Mouse (Mus musculus) cerebellum, adult 2 months (tissue): ENCODE results near the gene Mbnl3. TPM values are rescaled to one million over a fixed set of nuclear protein-coding genes. Genes with fewer than 3 reads are reported as not detected.

ENCODE experiments used
- DNase-seq, 2 experiments: peaks; one replicate each; pipeline ENCODE4 v3.0.0; 2021
- H3K27ac ChIP-seq: fragments of 200-500 bp; 2 replicates; pipeline ENCODE4 v1.5.1; 2012; ENCODE audit warnings: low read length, control low read depth, inconsistent platforms; ENCODE audit not compliant: insufficient read depth
- H3K27me3 ChIP-seq: fragments of 200-500 bp; 2 replicates; pipeline ENCODE4 v1.6.1; 2012; ENCODE audit warnings: inconsistent platforms, mild to moderate bottlenecking, low read length, moderate library complexity; ENCODE audit not compliant: control insufficient read depth, insufficient read depth
- H3K4me1 ChIP-seq: fragments of 200-500 bp; 2 replicates; pipeline ENCODE4 v1.6.1; 2011; ENCODE audit warnings: low read length; ENCODE audit not compliant: control insufficient read depth, insufficient read depth
- H3K4me3 ChIP-seq: fragments of 200-500 bp; replicated peaks from 2 replicates; pipeline ENCODE3; 2011; ENCODE audit warnings: mild to moderate bottlenecking, low read depth, low read length, control low read depth; ENCODE audit not compliant: insufficient read depth
- CTCF ChIP-seq: fragments of 200-500 bp; IDR thresholded peaks from 2 replicates; pipeline ENCODE4 v1.5.1; 2011; ENCODE audit warnings: low read depth, mild to moderate bottlenecking, control low read depth, low read length, moderate library complexity, borderline replicate concordance; ENCODE audit not compliant: insufficient read depth
- POLR2A ChIP-seq: fragments of 200-500 bp; IDR thresholded peaks from 2 replicates; pipeline ENCODE4 v1.6.1; 2011; ENCODE audit warnings: low read length, control low read depth, borderline replicate concordance; ENCODE audit not compliant: insufficient read depth
- WGBS: fragments of 180-500 bp; shearing (Covaris S2); methylation state at CpG from one replicate; pipeline ENCODE4 v1.1.7; 2018; 5-methylcytosine and 5-hydroxymethylcytosine counted together
- polyA plus RNA-seq: library from polyadenylated mRNA; depleted of rRNA; stranded (reverse); fragments of >200 nt; gene quantifications from 2 replicates; pipeline ENCODE4 v1.2.3, GENCODE M21; 2012; rRNA removed

The Mbnl3 gene
- polyA plus RNA-seq, 1 experiment, result 0.10 TPM

GRCm38 (mm10) chrX:51084972-51085371 lies 121.4 kb downstream of the Mbnl3 start:
- H3K4me1 ChIP-seq, result no peaks in the 10 kb centered on the region
- DNase-seq, result no peak
- no peaks in the 10 kb centered on the region for H3K27me3 ChIP-seq
- WGBS, result 81% methylated on average over 6 of the region's 6 CpGs
- H3K27ac ChIP-seq, result no peak overlapping the region
- no peak overlapping the region for H3K4me3 ChIP-seq
- TF ChIP-seq POLR2A (no peak), CTCF (no peak)

GRCm38 (mm10) chrX:51084211-51084610 lies 122.1 kb downstream of the Mbnl3 start:
- H3K27me3 ChIP-seq, result no peaks in the 10 kb centered on the region
- 31% methylated on average over 1 of the region's 1 CpGs for WGBS
- H3K4me1 ChIP-seq, result no peaks in the 10 kb centered on the region
- DNase-seq, result no peak
- no peak overlapping the region for H3K4me3 ChIP-seq
- TF ChIP-seq CTCF, result no peak
- no peak for TF ChIP-seq POLR2A
- H3K27ac ChIP-seq, result no peak overlapping the region

- 26% methylated on average over 3 of the region's 3 CpGs for WGBS
- H3K27ac ChIP-seq, result no peak overlapping the region
- DNase-seq, result peak in 1 of 2 experiments; percentile 15
- TF ChIP-seq CTCF (peak; percentile 42; the same call in 1 of the 2 replicates), POLR2A (no peak)
- no peaks in the 10 kb centered on the region for H3K27me3 ChIP-seq
- H3K4me1 ChIP-seq, result no peaks in the 10 kb centered on the region
- no peak overlapping the region for H3K4me3 ChIP-seq
These were observed 129.6 kb downstream of the Mbnl3 start for GRCm38 (mm10) chrX:51076744-51077143.

Other genes starting within 250 kb of the Mbnl3 start
- 12.6 TPM in 2 replicates for gene Rap2c, start 188.5 kb downstream of the Mbnl3 start, polyA plus RNA-seq